ENCODE assay signal across 15 mouse cellular contexts in genomic region chr8:8457536-8457935, GRCm38 (mm10).
"Had no signal": no experiment of that assay in that cellular context is flagged by ENCODE, and none has a peak within 500 bp of the region (broad histone marks: within the 10 kb centered on the region; RNA-seq: fewer than 3 reads in every experiment).

No protein-coding gene starts in this region.

- H3K27ac ChIP-seq: left cerebral cortex, adult 2 months; limb, embryonic 10.5 days; liver, embryonic 15.5 days; lung, embryonic 15.5 days; macrophage; midbrain, embryonic 15.5 days; neural tube, embryonic 12.5 days; stomach, postnatal 0 days had no signal

- H3K4me3 ChIP-seq: left cerebral cortex, adult 2 months; limb, embryonic 10.5 days; liver, embryonic 15.5 days; lung, embryonic 15.5 days; megakaryocyte, embryonic 14.5 days; midbrain, embryonic 15.5 days; neural tube, embryonic 12.5 days had no signal

- H3K27me3 ChIP-seq: liver, embryonic 15.5 days; lung, embryonic 15.5 days; megakaryocyte, embryonic 14.5 days; midbrain, embryonic 15.5 days; neural tube, embryonic 12.5 days had no signal

- H3K9ac ChIP-seq: liver, embryonic 15.5 days; lung, embryonic 15.5 days; midbrain, embryonic 15.5 days; neural tube, embryonic 12.5 days had no signal

- H3K9me3 ChIP-seq: limb, embryonic 10.5 days; liver, embryonic 15.5 days; lung, embryonic 15.5 days; midbrain, embryonic 15.5 days; neural tube, embryonic 12.5 days had no signal

- H3K4me2 ChIP-seq: liver, embryonic 11.5 days; liver, embryonic 15.5 days; lung, embryonic 15.5 days; midbrain, embryonic 11.5 days; midbrain, embryonic 15.5 days; neural tube, embryonic 12.5 days had no signal

- DNase-seq: kidney, postnatal 14 days; lung, postnatal 14 days; thymus, adult 2 months; thymus, postnatal 25 days had no signal

- H3K36me3 ChIP-seq: limb, embryonic 10.5 days; liver, embryonic 15.5 days; lung, embryonic 15.5 days; midbrain, embryonic 15.5 days; neural tube, embryonic 12.5 days had no signal

- ATAC-seq: midbrain, embryonic 15.5 days had no signal

- H3K4me1 ChIP-seq: limb, embryonic 10.5 days; liver, embryonic 15.5 days; lung, embryonic 15.5 days; megakaryocyte, embryonic 14.5 days; midbrain, embryonic 15.5 days; neural tube, embryonic 12.5 days had no signal
